Mouse (Mus musculus): ENCODE data around the gene Tspan32. TPM values are rescaled to one million over a fixed set of nuclear protein-coding genes. Genes with fewer than 3 reads are reported as not detected.

Tspan32 gene
- polyA plus RNA-seq, 1 experiment from 2014 or later = 37.5 TPM

- no peak overlapping the region for H3K4me3 ChIP-seq (ENCODE audit: low read depth, low read length)
- no peak overlapping the region for H3K27ac ChIP-seq (ENCODE audit: low read depth)
- TF ChIP-seq CTCF (IDR thresholded peaks at IDR 0.05; ENCODE audit: low read depth) (no peak), EP300 (IDR thresholded peaks at IDR 0.05; ENCODE audit: low read depth) (no peak)
- H3K4me2 ChIP-seq (ENCODE audit: low read depth, low read length) = no peak overlapping the region
- no peaks in the 10 kb centered on the region for H3K9me3 ChIP-seq (ENCODE audit: low read length)
- no peak overlapping the region for H3K9ac ChIP-seq (replicated peaks)
- no peaks in the 10 kb centered on the region for H3K27me3 ChIP-seq (ENCODE audit: insufficient read depth, low read length)
- no peak for DNase-seq
- 0 out of 2 replicates have a peak, but pooled peaks cover 4% of the 10 kb centered on the region for H3K4me1 ChIP-seq (ENCODE audit: insufficient read depth)
- H3K36me3 ChIP-seq (replicated peaks; ENCODE audit: insufficient read depth, low read length) = no peaks in the 10 kb centered on the region
- no peak for ATAC-seq
- WGBS (ENCODE audit: insufficient replicate concordance) = 62% methylated on average over 1 of the region's 1 CpGs
Observed at GRCm38 (mm10) chr7:143024293-143024692, 19.4 kb downstream of the Tspan32 start.

GRCm38 (mm10) chr7:143025496-143025895 lies 20.6 kb downstream of the Tspan32 start:
- Histone ChIP-seq H3K36me3 (replicated peaks; ENCODE audit: insufficient read depth, low read length) (no peaks in the 10 kb centered on the region), H3K27ac (ENCODE audit: low read depth) (no peak overlapping the region), H3K4me3 (ENCODE audit: low read depth, low read length) (no peak overlapping the region), H3K4me2 (ENCODE audit: low read depth, low read length) (no peak overlapping the region), H3K4me1 (ENCODE audit: insufficient read depth) (0 out of 2 replicates have a peak, but pooled peaks cover 4% of the 10 kb centered on the region), H3K9ac (replicated peaks) (no peak overlapping the region), H3K27me3 (ENCODE audit: insufficient read depth, low read length) (no peaks in the 10 kb centered on the region), H3K9me3 (ENCODE audit: low read length) (no peaks in the 10 kb centered on the region)
- TF ChIP-seq EP300 (IDR thresholded peaks at IDR 0.05; ENCODE audit: low read depth) = no peak
- TF ChIP-seq CTCF (IDR thresholded peaks at IDR 0.05; ENCODE audit: low read depth) = no peak
- WGBS (ENCODE audit: insufficient replicate concordance) = 83% methylated on average over 3 of the region's 3 CpGs
- ATAC-seq = no peak
- no peak for DNase-seq

GRCm38 (mm10) chr7:143027196-143027595 lies 22.4 kb downstream of the Tspan32 start:
- H3K4me3 ChIP-seq (ENCODE audit: low read depth, low read length) = no peak overlapping the region
- H3K9me3 ChIP-seq (ENCODE audit: low read length) = no peaks in the 10 kb centered on the region
- ATAC-seq (no peak), DNase-seq (no peak)
- no peak overlapping the region for H3K9ac ChIP-seq (replicated peaks)
- WGBS (ENCODE audit: insufficient replicate concordance) = 88% methylated on average over 4 of the region's 4 CpGs
- no peaks in the 10 kb centered on the region for H3K27me3 ChIP-seq (ENCODE audit: insufficient read depth, low read length)
- no peaks in the 10 kb centered on the region for H3K36me3 ChIP-seq (replicated peaks; ENCODE audit: insufficient read depth, low read length)
- TF ChIP-seq CTCF (IDR thresholded peaks at IDR 0.05; ENCODE audit: low read depth) = no peak
- no peak for TF ChIP-seq EP300 (IDR thresholded peaks at IDR 0.05; ENCODE audit: low read depth)
- no peak overlapping the region for H3K27ac ChIP-seq (ENCODE audit: low read depth)
- no peak overlapping the region for H3K4me2 ChIP-seq (ENCODE audit: low read depth, low read length)
- 0 out of 2 replicates have a peak, but pooled peaks cover 4% of the 10 kb centered on the region for H3K4me1 ChIP-seq (ENCODE audit: insufficient read depth)

- Histone ChIP-seq H3K9ac (replicated peaks) (no peak overlapping the region), H3K27ac (ENCODE audit: low read depth) (no peak overlapping the region), H3K27me3 (ENCODE audit: insufficient read depth, low read length) (no peaks in the 10 kb centered on the region), H3K4me3 (ENCODE audit: low read depth, low read length) (no peak overlapping the region), H3K9me3 (ENCODE audit: low read length) (no peaks in the 10 kb centered on the region), H3K36me3 (replicated peaks; ENCODE audit: insufficient read depth, low read length) (no peaks in the 10 kb centered on the region), H3K4me1 (ENCODE audit: insufficient read depth) (no peaks in the 10 kb centered on the region), H3K4me2 (ENCODE audit: low read depth, low read length) (no peak overlapping the region)
- no peak for DNase-seq
- no peak for TF ChIP-seq EP300 (IDR thresholded peaks at IDR 0.05; ENCODE audit: low read depth)
- no peak for TF ChIP-seq CTCF (IDR thresholded peaks at IDR 0.05; ENCODE audit: low read depth)
- WGBS (ENCODE audit: insufficient replicate concordance) = 67% methylated on average over 1 of the region's 1 CpGs
- ATAC-seq = no peak
Observed at GRCm38 (mm10) chr7:143031816-143032215, 27.0 kb downstream of the Tspan32 start.

- TF ChIP-seq CTCF (IDR thresholded peaks at IDR 0.05; ENCODE audit: low read depth) (no peak), EP300 (IDR thresholded peaks at IDR 0.05; ENCODE audit: low read depth) (no peak)
- H3K36me3 ChIP-seq (replicated peaks; ENCODE audit: insufficient read depth, low read length) = no peaks in the 10 kb centered on the region
- ATAC-seq = no peak
Observed at GRCm38 (mm10) chr7:143033581-143033980, 28.7 kb downstream of the Tspan32 start.

GRCm38 (mm10) chr7:143034112-143034511 lies 29.3 kb downstream of the Tspan32 start:
- no peak overlapping the region for H3K4me3 ChIP-seq (ENCODE audit: low read depth, low read length)
- DNase-seq (no peak), ATAC-seq (no peak)
- H3K9me3 ChIP-seq (ENCODE audit: low read length) = no peaks in the 10 kb centered on the region
- H3K36me3 ChIP-seq (replicated peaks; ENCODE audit: insufficient read depth, low read length) = no peaks in the 10 kb centered on the region
- H3K4me2 ChIP-seq (ENCODE audit: low read depth, low read length) = no peak overlapping the region
- H3K27ac ChIP-seq (ENCODE audit: low read depth) = no peak overlapping the region
- TF ChIP-seq EP300 (IDR thresholded peaks at IDR 0.05; ENCODE audit: low read depth) (no peak), CTCF (IDR thresholded peaks at IDR 0.05; ENCODE audit: low read depth) (no peak)
- H3K9ac ChIP-seq (replicated peaks) = no peak overlapping the region
- 90% methylated on average over 2 of the region's 2 CpGs for WGBS (ENCODE audit: insufficient replicate concordance)
- no peaks in the 10 kb centered on the region for H3K27me3 ChIP-seq (ENCODE audit: insufficient read depth, low read length)
- H3K4me1 ChIP-seq (ENCODE audit: insufficient read depth) = no peaks in the 10 kb centered on the region

More at GRCm38 (mm10) chr7:143033581-143033980, 28.7 kb downstream of the Tspan32 start:
- Histone ChIP-seq H3K27ac (ENCODE audit: low read depth) (no peak overlapping the region), H3K4me1 (ENCODE audit: insufficient read depth) (no peaks in the 10 kb centered on the region), H3K4me3 (ENCODE audit: low read depth, low read length) (no peak overlapping the region), H3K9ac (replicated peaks) (no peak overlapping the region), H3K9me3 (ENCODE audit: low read length) (no peaks in the 10 kb centered on the region), H3K4me2 (ENCODE audit: low read depth, low read length) (no peak overlapping the region), H3K27me3 (ENCODE audit: insufficient read depth, low read length) (no peaks in the 10 kb centered on the region)
- no peak for DNase-seq
- WGBS (ENCODE audit: insufficient replicate concordance) = 78% methylated on average over 4 of the region's 4 CpGs

Measured in liver, postnatal 0 days (tissue).